Mouse (Mus musculus): ENCODE data around the gene Spns3. TPM values are rescaled to one million over a fixed set of nuclear protein-coding genes. Genes with fewer than 3 reads are reported as not detected.

Gene Spns3
- polyA plus RNA-seq (2012; rRNA removed), result 1.4 TPM in 2 replicates

GRCm38 (mm10) chr11:72550134-72550988 lies at the start of gene Spns3:
TSS of gene Spns3 (minus strand) at chr11:72550506.

GRCm38 (mm10) chr11:72489881-72490301 lies 60.4 kb downstream of the Spns3 start, which contains the start of gene Spns2:
TSS of gene Spns2 (minus strand) at chr11:72489904.

Other genes starting within 250 kb of the Spns3 start
- 23.4 and 28.6 TPM in 2 replicates for gene Xaf1, start 248.9 kb downstream of the Spns3 start, polyA plus RNA-seq (2012; rRNA removed)
- 0.17 TPM in 1 of 2 replicates, not detected in the other for gene Fbxo39, start 236.1 kb downstream of the Spns3 start, polyA plus RNA-seq (2012; rRNA removed)
- 3.8 and 4.7 TPM in 2 replicates for gene Tekt1, start 188.1 kb downstream of the Spns3 start, polyA plus RNA-seq (2012; rRNA removed)
- gene Smtnl2, start 138.8 kb downstream of the Spns3 start, polyA plus RNA-seq (2012; rRNA removed), result 17.1 and 28.2 TPM in 2 replicates
- 2.2 and 2.9 TPM in 2 replicates for gene Ggt6, start 115.0 kb downstream of the Spns3 start, polyA plus RNA-seq (2012; rRNA removed)
- 86.4 and 93.0 TPM in 2 replicates for gene Mybbp1a, start 109.2 kb downstream of the Spns3 start, polyA plus RNA-seq (2012; rRNA removed)
- gene Spns2, start 60.6 kb downstream of the Spns3 start, polyA plus RNA-seq (2012; rRNA removed), result 53.3 and 53.4 TPM in 2 replicates
- 9.4 and 15.2 TPM in 2 replicates for gene Ube2g1, start 56.8 kb upstream of the Spns3 start, polyA plus RNA-seq (2012; rRNA removed)
- 27.6 and 32.0 TPM in 2 replicates for gene Ankfy1, start 139.5 kb upstream of the Spns3 start, polyA plus RNA-seq (2012; rRNA removed)
- gene Cyb5d2, start 245.6 kb upstream of the Spns3 start, polyA plus RNA-seq (2012; rRNA removed), result 5.9 and 8.3 TPM in 2 replicates
- gene Zzef1, start 245.7 kb upstream of the Spns3 start, polyA plus RNA-seq (2012; rRNA removed), result 20.3 and 21.7 TPM in 2 replicates